Mouse (Mus musculus) embryonic facial prominence, embryonic 13.5 days (tissue): ENCODE measurements around the gene Rarg. TPM values are rescaled to one million over a fixed set of nuclear protein-coding genes. Genes with fewer than 3 reads are reported as not detected.
A peak's percentile ranks its signal among the peaks of the same experiment; 100 is the strongest.

ENCODE experiments used
- ATAC-seq: fragments of 200-750 bp; cut with Nextera tagmentation; 2 replicates; pipeline ENCODE4 v1.8.0; 2017; ENCODE audit warnings: low read depth; ENCODE audit not compliant: insufficient number of reproducible peaks, insufficient read depth, low FRiP score, low TSS enrichment
- H3K27ac ChIP-seq: fragments of 300-500 bp; sonication (generic); 2 replicates; pipeline ENCODE4 v1.5.1; 2015; ENCODE audit warnings: moderate library complexity, mild to moderate bottlenecking, inconsistent platforms
- H3K27me3 ChIP-seq: fragments of 300-500 bp; sonication (generic); 2 replicates; pipeline ENCODE4 v1.6.1; 2015; ENCODE audit warnings: mild to moderate bottlenecking, inconsistent platforms
- H3K36me3 ChIP-seq: fragments of 300-500 bp; sonication (generic); 2 replicates; pipeline ENCODE4 v1.6.1; 2015; ENCODE audit warnings: mild to moderate bottlenecking, inconsistent platforms
- H3K4me1 ChIP-seq: fragments of 300-500 bp; sonication (generic); 2 replicates; pipeline ENCODE4 v1.6.1; 2015; ENCODE audit warnings: inconsistent platforms
- H3K4me2 ChIP-seq: fragments of 300-500 bp; sonication (generic); 2 replicates; pipeline ENCODE4 v1.6.1; 2015; ENCODE audit warnings: moderate library complexity, mild to moderate bottlenecking, inconsistent platforms
- H3K4me3 ChIP-seq: fragments of 300-500 bp; sonication (generic); 2 replicates; pipeline ENCODE4 v1.5.1; 2015; ENCODE audit warnings: mild to moderate bottlenecking, inconsistent platforms
- H3K9ac ChIP-seq: fragments of 300-500 bp; sonication (generic); 2 replicates; pipeline ENCODE4 v1.6.1; 2015; ENCODE audit warnings: mild to moderate bottlenecking, inconsistent platforms
- H3K9me3 ChIP-seq: fragments of 300-500 bp; sonication (generic); 2 replicates; pipeline ENCODE4 v1.6.1; 2016; ENCODE audit warnings: inconsistent platforms
- WGBS: fragments of 180-500 bp; shearing (Covaris S2); methylation state at CpG from one replicate; pipeline ENCODE4 v1.1.7; 2015; ENCODE audit warnings: mixed read lengths; 5-methylcytosine and 5-hydroxymethylcytosine counted together
- polyA plus RNA-seq: library from polyadenylated mRNA; unstranded; fragments of >200 nt; fragmentation: Nextera tagmentation; extraction: Ambion mirVana; gene quantifications from 2 replicates; pipeline ENCODE4 v1.2.1, GENCODE M21; 2015

Rarg gene
- polyA plus RNA-seq, 1 experiment from 2014 or later = 143 TPM

GRCm38 (mm10) chr15:102195373-102195772, 61.9 kb downstream of the Rarg start:
- Histone ChIP-seq H3K36me3 (peaks cover 24% of the 10 kb centered on the region), H3K9ac (no peak overlapping the region), H3K4me2 (no peak overlapping the region), H3K9me3 (no peaks in the 10 kb centered on the region), H3K4me3 (no peak overlapping the region), H3K27ac (no peak overlapping the region), H3K4me1 (peaks cover 11% of the 10 kb centered on the region), H3K27me3 (no peaks in the 10 kb centered on the region)
- WGBS = 77% methylated on average over 4 of the region's 4 CpGs
- no peak for ATAC-seq

DNA sequence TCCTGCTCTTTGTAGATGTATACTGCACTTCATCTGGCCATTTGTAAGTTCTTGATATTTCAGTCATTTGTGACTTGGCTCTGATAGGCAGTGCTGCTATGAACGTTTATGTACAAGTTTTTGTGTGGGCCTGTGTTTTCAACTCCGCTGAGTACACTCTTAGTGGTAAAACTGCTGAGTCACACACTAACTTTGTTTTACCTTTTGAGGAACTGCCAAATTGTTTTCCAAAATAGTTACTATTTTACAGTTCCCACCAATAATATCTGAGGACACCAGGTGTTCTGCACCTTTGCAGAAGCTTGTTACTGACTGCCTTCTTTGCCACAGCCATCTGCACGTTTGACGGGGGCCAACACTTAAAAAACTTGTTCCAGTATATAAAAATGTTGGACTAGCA, 62.9 kb downstream of the Rarg start:
- H3K4me1 ChIP-seq = peaks cover 11% of the 10 kb centered on the region
- H3K4me2 ChIP-seq = no peak overlapping the region
- peaks cover 24% of the 10 kb centered on the region for H3K36me3 ChIP-seq
- no peaks in the 10 kb centered on the region for H3K27me3 ChIP-seq
- H3K27ac ChIP-seq = no peak overlapping the region
- WGBS = 85% methylated on average over 4 of the region's 4 CpGs
- H3K9me3 ChIP-seq = no peaks in the 10 kb centered on the region
- ATAC-seq = no peak
- H3K4me3 ChIP-seq = no peak overlapping the region
- no peak overlapping the region for H3K9ac ChIP-seq

DNA sequence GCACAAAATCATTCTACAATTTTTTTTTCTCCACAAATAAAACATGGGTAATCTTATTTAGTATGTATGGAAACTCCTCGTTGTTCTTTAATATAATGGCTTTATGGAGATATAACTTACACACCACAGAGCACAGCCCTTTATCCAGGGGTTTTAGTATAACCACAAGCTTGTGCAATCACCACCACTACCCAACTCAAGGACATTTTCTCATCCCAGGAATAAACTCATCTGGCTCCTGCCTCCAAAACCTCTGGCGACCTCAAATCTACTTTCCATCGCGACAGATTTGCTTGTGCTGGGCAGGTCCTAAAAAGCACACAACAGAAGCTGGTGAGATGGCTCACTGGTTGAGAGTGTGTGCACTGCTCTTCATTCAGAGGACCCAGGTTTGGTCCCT, 63.7 kb downstream of the Rarg start:
- Histone ChIP-seq H3K4me1 (peaks cover 11% of the 10 kb centered on the region), H3K9ac (no peak overlapping the region), H3K4me2 (no peak overlapping the region), H3K36me3 (0 out of 2 replicates have a peak, but pooled peaks cover 17% of the 10 kb centered on the region), H3K27ac (0 out of 2 replicates have a peak overlapping the region, but pooled peaks have one; percentile 3), H3K4me3 (no peak overlapping the region), H3K27me3 (no peaks in the 10 kb centered on the region), H3K9me3 (no peaks in the 10 kb centered on the region)
- no peak for ATAC-seq
- 72% methylated on average over 4 of the region's 4 CpGs for WGBS

DNA sequence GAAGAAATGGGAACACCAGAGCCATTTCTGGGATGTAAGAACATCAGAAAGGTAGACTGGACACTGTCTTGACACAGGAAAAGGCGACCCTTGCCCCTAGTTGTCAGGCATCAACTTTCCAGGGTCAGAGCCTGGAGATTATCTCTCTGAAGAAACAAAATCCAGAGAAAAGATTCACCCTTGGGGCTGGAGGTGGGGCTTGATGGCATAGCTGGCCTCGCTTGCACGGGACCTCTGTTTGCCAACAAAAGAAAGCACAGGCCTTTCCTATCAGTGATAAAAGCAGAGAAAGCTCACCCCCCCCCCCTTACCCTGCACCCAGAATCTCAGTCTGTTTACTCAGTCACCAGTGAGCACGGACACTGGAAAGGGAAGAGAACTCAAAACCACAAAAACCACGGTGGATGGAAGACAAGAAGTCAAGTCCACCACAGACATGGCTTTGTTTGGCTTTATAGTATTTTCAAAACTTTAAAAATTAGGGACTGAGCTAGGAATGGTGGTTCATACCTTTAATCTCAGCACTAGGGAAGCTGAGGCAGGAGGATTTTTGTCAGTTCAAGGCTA, 64.4 kb downstream of the Rarg start:
- Histone ChIP-seq H3K4me1 (peaks cover 11% of the 10 kb centered on the region), H3K27me3 (no peaks in the 10 kb centered on the region), H3K36me3 (peaks cover 22% of the 10 kb centered on the region; the same call in 1 of the 2 replicates), H3K4me3 (no peak overlapping the region), H3K4me2 (no peak overlapping the region), H3K27ac (no peak overlapping the region), H3K9ac (no peak overlapping the region), H3K9me3 (no peaks in the 10 kb centered on the region)
- no peak for ATAC-seq
- WGBS = 43% methylated on average over 5 of the region's 5 CpGs

GRCm38 (mm10) chr15:102192271-102192812, 65.0 kb downstream of the Rarg start:
- Histone ChIP-seq H3K4me1 (peaks cover 11% of the 10 kb centered on the region), H3K36me3 (peaks cover 24% of the 10 kb centered on the region), H3K27me3 (no peaks in the 10 kb centered on the region), H3K27ac (no peak overlapping the region), H3K9me3 (no peaks in the 10 kb centered on the region), H3K4me2 (no peak overlapping the region), H3K4me3 (no peak overlapping the region), H3K9ac (no peak overlapping the region)
- ATAC-seq = no peak
- 67% methylated on average over 7 of the region's 7 CpGs for WGBS

DNA sequence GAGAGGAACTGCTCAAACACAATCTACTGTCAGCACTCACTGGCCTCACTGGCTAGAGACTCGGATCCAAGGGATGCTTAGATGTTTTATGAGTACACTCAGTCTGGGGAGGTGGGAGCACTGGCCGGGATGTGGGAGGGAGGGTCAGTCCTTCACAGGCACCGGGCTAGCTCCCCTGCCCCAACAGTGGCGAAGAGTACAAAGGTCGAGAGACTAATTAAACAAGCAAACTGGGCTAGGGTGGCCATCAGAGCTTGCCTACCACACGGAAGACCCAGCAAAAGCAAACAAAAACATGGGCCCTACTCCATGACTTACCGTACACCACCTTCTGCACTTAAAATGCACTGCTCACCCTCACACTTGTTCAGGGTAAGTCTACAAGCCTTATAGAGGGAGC, 65.6 kb downstream of the Rarg start:
- Histone ChIP-seq H3K36me3 (peaks cover 29% of the 10 kb centered on the region), H3K27me3 (no peaks in the 10 kb centered on the region), H3K4me2 (no peak overlapping the region), H3K9me3 (no peaks in the 10 kb centered on the region), H3K27ac (no peak overlapping the region), H3K4me3 (no peak overlapping the region), H3K4me1 (peaks cover 11% of the 10 kb centered on the region), H3K9ac (0 out of 2 replicates have a peak overlapping the region, but pooled peaks have one; percentile 12)
- no peak for ATAC-seq
- WGBS = 76% methylated on average over 7 of the region's 7 CpGs

GRCm38 (mm10) chr15:102188883-102189282, 68.4 kb downstream of the Rarg start:
- Histone ChIP-seq H3K9me3 (no peaks in the 10 kb centered on the region), H3K27ac (no peak overlapping the region), H3K4me2 (no peak overlapping the region), H3K36me3 (peaks cover 53% of the 10 kb centered on the region), H3K27me3 (no peaks in the 10 kb centered on the region), H3K4me3 (no peak overlapping the region), H3K9ac (no peak overlapping the region), H3K4me1 (peaks cover 9% of the 10 kb centered on the region)
- 61% methylated on average over 6 of the region's 6 CpGs for WGBS
- 0 out of 2 replicates have a peak, but pooled peaks have one; percentile 26 for ATAC-seq

GRCm38 (mm10) chr15:102188096-102188495, 69.2 kb downstream of the Rarg start:
- peak overlapping the region; percentile 48; the same call in 1 of the 2 replicates for H3K27ac ChIP-seq
- WGBS = 87% methylated on average over 10 of the region's 10 CpGs
- H3K27me3 ChIP-seq = no peaks in the 10 kb centered on the region
- peaks cover 6% of the 10 kb centered on the region for H3K4me1 ChIP-seq
- H3K4me3 ChIP-seq = no peak overlapping the region
- H3K9ac ChIP-seq = no peak overlapping the region
- no peak for ATAC-seq
- H3K9me3 ChIP-seq = no peaks in the 10 kb centered on the region
- peaks cover 61% of the 10 kb centered on the region for H3K36me3 ChIP-seq
- H3K4me2 ChIP-seq = no peak overlapping the region

GRCm38 (mm10) chr15:102186239-102186638, 71.1 kb downstream of the Rarg start:
- H3K9me3 ChIP-seq = no peaks in the 10 kb centered on the region
- no peak overlapping the region for H3K4me3 ChIP-seq
- H3K9ac ChIP-seq = no peak overlapping the region
- H3K27me3 ChIP-seq = no peaks in the 10 kb centered on the region
- WGBS = 81% methylated on average over 11 of the region's 11 CpGs
- H3K4me2 ChIP-seq = no peak overlapping the region
- H3K4me1 ChIP-seq = no peaks in the 10 kb centered on the region
- peaks cover 76% of the 10 kb centered on the region for H3K36me3 ChIP-seq
- ATAC-seq = no peak
- no peak overlapping the region for H3K27ac ChIP-seq

Other genes with a start within 250 kb of the Rarg start
- gene Krt18, start 229.3 kb downstream of the Rarg start, polyA plus RNA-seq = 36.0 and 58.9 TPM in 2 replicates
- gene Eif4b, start 183.7 kb downstream of the Rarg start, polyA plus RNA-seq = 120 and 129 TPM in 2 replicates
- 40.1 and 49.3 TPM in 2 replicates for gene Tns2, start 157.1 kb downstream of the Rarg start, polyA plus RNA-seq
- 20.4 and 21.6 TPM in 2 replicates for gene Spryd3, start 121.3 kb downstream of the Rarg start, polyA plus RNA-seq
- gene Igfbp6, start 113.2 kb downstream of the Rarg start, polyA plus RNA-seq = 1.1 and 1.9 TPM in 2 replicates
- 0.88 TPM in 1 of 2 replicates, not detected in the other for gene Soat2, start 107.0 kb downstream of the Rarg start, polyA plus RNA-seq
- gene Zfp740, start 54.3 kb downstream of the Rarg start, polyA plus RNA-seq = 82.4 and 86.3 TPM in 2 replicates
- 89.6 and 102 TPM in 2 replicates for gene Csad, start 52.8 kb downstream of the Rarg start, polyA plus RNA-seq
- gene Itgb7, start 25.6 kb downstream of the Rarg start, polyA plus RNA-seq = 3.0 and 3.3 TPM in 2 replicates
- gene Gm9918, start 13.0 kb upstream of the Rarg start, polyA plus RNA-seq = 1.9 and 2.3 TPM in 2 replicates
- gene Mfsd5, start 21.9 kb upstream of the Rarg start, polyA plus RNA-seq = 60.3 and 67.3 TPM in 2 replicates
- 25.3 and 26.4 TPM in 2 replicates for gene Espl1, start 38.7 kb upstream of the Rarg start, polyA plus RNA-seq
- 458 and 502 TPM in 2 replicates for gene Pfdn5, start 68.6 kb upstream of the Rarg start, polyA plus RNA-seq
- 109 TPM in 2 replicates for gene Myg1, start 74.2 kb upstream of the Rarg start, polyA plus RNA-seq
- 72.9 and 80.6 TPM in 2 replicates for gene Aaas, start 93.3 kb upstream of the Rarg start, polyA plus RNA-seq
- 24.1 and 32.7 TPM in 2 replicates for gene Sp7, start 109.7 kb upstream of the Rarg start, polyA plus RNA-seq
- gene Sp1, start 148.6 kb upstream of the Rarg start, polyA plus RNA-seq = 12.3 and 14.1 TPM in 2 replicates
- gene Amhr2, start 187.8 kb upstream of the Rarg start, polyA plus RNA-seq = not detected in 2 replicates
- gene Prr13, start 201.5 kb upstream of the Rarg start, polyA plus RNA-seq = 74.8 and 79.2 TPM in 2 replicates
- 262 and 269 TPM in 2 replicates for gene Pcbp2, start 213.0 kb upstream of the Rarg start, polyA plus RNA-seq
- gene Gm10337, start 246.2 kb upstream of the Rarg start, polyA plus RNA-seq = 5.2 and 9.0 TPM in 2 replicates